Mouse (Mus musculus): ENCODE measurements around the gene Ttll1. TPM values are rescaled to one million over a fixed set of nuclear protein-coding genes. Genes with fewer than 3 reads are reported as not detected.

Gene Ttll1
- total RNA-seq (2015) (3.6 and 3.8 TPM in 2 replicates), total RNA-seq (2017) (3.2 and 4.4 TPM in 2 replicates)

- ATAC-seq (ENCODE audit: poor library complexity, severe bottlenecking): peak; percentile 99
Measured at GRCm38 (mm10) chr15:83510805-83511405, at the start of gene Ttll1. Ttll1 (minus strand) TSS chr15:83510893.

- ATAC-seq (ENCODE audit: poor library complexity, severe bottlenecking): peak; percentile 91
Measured at GRCm38 (mm10) chr15:83555161-83555974, 44.7 kb upstream of the Ttll1 start.

GRCm38 (mm10) chr15:83553831-83554230 lies 43.1 kb upstream of the Ttll1 start:
- no peak for ATAC-seq (ENCODE audit: poor library complexity, severe bottlenecking)

- ATAC-seq (ENCODE audit: poor library complexity, severe bottlenecking): no peak
Measured at GRCm38 (mm10) chr15:83550137-83550536, 39.4 kb upstream of the Ttll1 start.

- ATAC-seq (ENCODE audit: poor library complexity, severe bottlenecking): no peak
Measured at GRCm38 (mm10) chr15:83547144-83547543, 36.5 kb upstream of the Ttll1 start.

- ATAC-seq (ENCODE audit: poor library complexity, severe bottlenecking): no peak
Measured at GRCm38 (mm10) chr15:83546029-83546428, 35.3 kb upstream of the Ttll1 start.

GRCm38 (mm10) chr15:83541647-83542287 lies 31.1 kb upstream of the Ttll1 start:
- no peak for ATAC-seq (ENCODE audit: poor library complexity, severe bottlenecking)

GRCm38 (mm10) chr15:83539905-83540304 lies 29.2 kb upstream of the Ttll1 start:
- no peak for ATAC-seq (ENCODE audit: poor library complexity, severe bottlenecking)

GRCm38 (mm10) chr15:83538855-83539254 lies 28.2 kb upstream of the Ttll1 start:
- ATAC-seq (ENCODE audit: poor library complexity, severe bottlenecking): no peak

GRCm38 (mm10) chr15:83535890-83536231 lies 25.2 kb upstream of the Ttll1 start:
- ATAC-seq (ENCODE audit: poor library complexity, severe bottlenecking): no peak

- no peak for ATAC-seq (ENCODE audit: poor library complexity, severe bottlenecking)
Measured at GRCm38 (mm10) chr15:83534960-83535889, 24.5 kb upstream of the Ttll1 start.

- no peak for ATAC-seq (ENCODE audit: poor library complexity, severe bottlenecking)
Measured at GRCm38 (mm10) chr15:83532606-83533005, 21.9 kb upstream of the Ttll1 start.

GRCm38 (mm10) chr15:83531961-83532469 lies 21.3 kb upstream of the Ttll1 start:
- no peak for ATAC-seq (ENCODE audit: poor library complexity, severe bottlenecking)

GRCm38 (mm10) chr15:83530688-83531087 lies 20.0 kb upstream of the Ttll1 start:
- no peak for ATAC-seq (ENCODE audit: poor library complexity, severe bottlenecking)

GRCm38 (mm10) chr15:83530233-83530632 lies 19.5 kb upstream of the Ttll1 start:
- no peak for ATAC-seq (ENCODE audit: poor library complexity, severe bottlenecking)

GRCm38 (mm10) chr15:83529765-83530164 lies 19.1 kb upstream of the Ttll1 start:
- no peak for ATAC-seq (ENCODE audit: poor library complexity, severe bottlenecking)

GRCm38 (mm10) chr15:83528892-83529291 lies 18.2 kb upstream of the Ttll1 start:
- ATAC-seq (ENCODE audit: poor library complexity, severe bottlenecking): no peak

GRCm38 (mm10) chr15:83527747-83528146 lies 17.1 kb upstream of the Ttll1 start:
- ATAC-seq (ENCODE audit: poor library complexity, severe bottlenecking): no peak

- peak; percentile 43 for ATAC-seq (ENCODE audit: poor library complexity, severe bottlenecking)
Measured at GRCm38 (mm10) chr15:83527092-83527437, 16.4 kb upstream of the Ttll1 start.

GRCm38 (mm10) chr15:83526424-83527091 lies 15.9 kb upstream of the Ttll1 start, which contains the start of gene Bik:
Bik (plus strand) TSS chr15:83526862.
- ATAC-seq (ENCODE audit: poor library complexity, severe bottlenecking): peak; percentile 55
